ENCODE assay signal across 8 mouse cellular contexts in the genomic region with DNA sequence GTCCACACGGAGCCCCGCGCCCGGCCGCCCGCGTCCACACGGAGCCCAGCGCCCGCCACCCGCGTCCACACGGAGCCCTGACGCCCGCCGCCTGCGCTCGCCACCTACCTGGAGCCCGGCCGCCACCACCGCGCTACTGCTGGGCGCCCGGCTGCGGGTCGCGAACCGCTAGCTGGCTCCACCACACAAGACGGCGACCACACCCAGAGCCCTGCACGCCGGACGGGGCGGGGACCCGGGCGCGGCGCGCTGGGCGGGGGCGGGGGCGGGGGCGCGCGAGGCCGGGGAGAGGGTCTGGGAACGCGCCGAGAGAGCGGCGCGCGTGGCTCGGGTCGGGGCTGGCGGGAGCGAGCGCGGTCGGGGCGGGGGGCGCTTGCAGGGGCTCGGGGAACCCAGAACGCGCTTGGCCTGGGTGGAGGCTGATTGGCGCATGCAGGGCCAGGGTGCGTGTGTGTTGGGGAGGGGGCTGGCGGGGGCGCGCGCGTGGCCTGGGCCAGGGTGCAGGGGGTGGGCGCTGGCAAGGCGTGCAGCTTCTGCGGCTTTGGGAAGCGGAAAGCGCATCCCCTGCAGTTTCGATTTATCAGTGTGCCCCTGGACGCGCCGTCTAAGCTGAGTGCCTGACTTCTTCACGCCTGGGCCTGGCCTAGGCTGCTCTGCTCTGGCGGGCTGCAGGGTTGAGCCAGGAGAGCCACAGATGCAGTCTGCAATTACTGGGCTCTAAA. TPM values are rescaled to one million over a fixed set of nuclear protein-coding genes. Genes with fewer than 3 reads are reported as not detected.
DNase-seq lines count a peak whose midpoint lies in the region; ATAC-seq and TF ChIP-seq lines count a peak whose summit lies in the region.

A gene (minus strand): TSS at position 255 of the 722 bp plus-strand sequence.

- TF ChIP-seq CTCF in small intestine, adult 2 months (IDR thresholded peaks at IDR 0.05; ENCODE audit: extremely low read depth, insufficient read length, insufficient replicate concordance, low read depth, low read length), result no peak

- peak within 1 kb of the TSS; percentile 58 for H3K27ac ChIP-seq in hindbrain, embryonic 14.5 days
- no peak within 1 kb of the TSS for H3K27ac ChIP-seq in small intestine, adult 2 months (ENCODE audit: insufficient read depth, low read depth, low read length)

- H3K4me1 ChIP-seq in hindbrain, embryonic 14.5 days (replicated peaks; ENCODE audit: control insufficient read depth, insufficient read depth, low read length), result peaks cover 3% of the 10 kb centered on the region; the same call in 1 of the 2 replicates
- H3K4me1 ChIP-seq in small intestine, adult 2 months (ENCODE audit: control insufficient read depth, insufficient read depth, insufficient read length, low read length), result peaks cover 7% of the 10 kb centered on the region; the same call in 1 of the 2 replicates

- H3K4me2 ChIP-seq in hindbrain, embryonic 14.5 days (replicated peaks), result peak within 1 kb of the TSS; percentile 56

- no peak for TF ChIP-seq POLR2A in small intestine, adult 2 months (IDR thresholded peaks at IDR 0.05; ENCODE audit: low read depth, low read length)

- H3K27me3 ChIP-seq in hindbrain, embryonic 14.5 days (ENCODE audit: control insufficient read depth, insufficient read depth, low read length), result no peaks in the 10 kb centered on the region
- H3K27me3 ChIP-seq in small intestine, adult 2 months (ENCODE audit: control insufficient read depth, insufficient read depth, low read length), result no peaks in the 10 kb centered on the region; the same call in 1 of the 2 replicates

- peak; percentile 34 for DNase-seq in MN1 (ENCODE audit: low spot score)
- peak; percentile 15 to 23 for DNase-seq in adrenal gland, postnatal 4 days (ENCODE audit: low spot score in 2 of 2)
- DNase-seq in frontal cortex, adult 2 months (ENCODE audit: extremely low spot score in 1 of 2, low spot score in 1 of 2), result peak in 1 of 2 experiments; percentile 32
- DNase-seq in hindbrain, embryonic 14.5 days (ENCODE audit: low spot score), result peak; percentile 77
- peak in 1 of 2 experiments; percentile 83 for DNase-seq in left cerebral cortex, postnatal 10 days (ENCODE audit: extremely low spot score in 1 of 2, low spot score in 2 of 2)
- no peak for DNase-seq in c-Kit-positive CD71-positive TER-119-positive erythroid progenitor cells, embryonic 14.5 days (ENCODE audit: low spot score)

- H3K9me3 ChIP-seq in hindbrain, embryonic 14.5 days (ENCODE audit: control insufficient read depth, low read length), result no peaks in the 10 kb centered on the region

- ATAC-seq in hindbrain, embryonic 14.5 days (ENCODE audit: low FRiP score), result peak; percentile 92
- ATAC-seq in megakaryocyte, adult 5-6 weeks (ENCODE audit: poor library complexity, severe bottlenecking), result peak; percentile 67

- 2% methylated on average over 62 of the region's 83 CpGs for WGBS in hindbrain, embryonic 14.5 days
- WGBS in small intestine, adult 2 months, result 2% methylated on average over 78 of the region's 83 CpGs

- H3K9ac ChIP-seq in hindbrain, embryonic 14.5 days, result peak within 1 kb of the TSS; percentile 69

- peak within 1 kb of the TSS; percentile 65 for H3K4me3 ChIP-seq in hindbrain, embryonic 14.5 days (replicated peaks; ENCODE audit: low read length)
- H3K4me3 ChIP-seq in small intestine, adult 2 months (ENCODE audit: low read depth, low read length), result peak within 1 kb of the TSS; percentile 69

- intact Hi-C loops in left cerebral cortex, postnatal 10 days (cut with DNase I), result no loop called here

- no peaks in the 10 kb centered on the region for H3K36me3 ChIP-seq in hindbrain, embryonic 14.5 days (replicated peaks; ENCODE audit: control insufficient read depth, insufficient read depth)
- no peaks in the 10 kb centered on the region for H3K36me3 ChIP-seq in small intestine, adult 2 months (ENCODE audit: control insufficient read depth, insufficient read depth, low read length)

RNA-seq across cellular contexts. Expression of the gene that starts here (rescaled TPM):
- total RNA-seq in adrenal gland, postnatal 4 days (2021), result 10 to 100 TPM; 53.5 to 60.0 TPM
- polyA plus RNA-seq in frontal cortex, adult 2 months (2012; rRNA removed), result 43.8 and 50.5 TPM in 2 replicates
- polyA plus RNA-seq in hindbrain, embryonic 14.5 days (2014; fragmentation: Nextera tagmentation; extraction: Ambion mirVana), result 101 and 108 TPM in 2 replicates
- total RNA-seq in left cerebral cortex, postnatal 10 days (2021), result 100 to 1,000 TPM; 152 to 162 TPM
- total RNA-seq in megakaryocyte, adult 5-6 weeks (2015), result 1.8 and 2.7 TPM in 2 replicates
- 2.0 and 5.2 TPM in 2 replicates for total RNA-seq in megakaryocyte, adult 5-6 weeks (2017)
- 5.7 and 6.5 TPM in 2 replicates for polyA plus RNA-seq in small intestine, adult 2 months (2012; rRNA removed)

Comparison
In these comparisons a context has a peak if more than half of its experiments do, and no peak if none do; other contexts are left out.
1. RNA of the gene that starts here (total RNA-seq): 152 to 162 TPM in left cerebral cortex, postnatal 10 days and 53.5 to 60.0 TPM in adrenal gland, postnatal 4 days; 1.8 to 5.2 TPM in megakaryocyte, adult 5-6 weeks; every median in the first group is over 4 times any median in the second.